Mouse (Mus musculus): ENCODE results near the gene Gm44596. TPM values are rescaled to one million over a fixed set of nuclear protein-coding genes. Genes with fewer than 3 reads are reported as not detected.

Gene Gm44596
- total RNA-seq, 2 experiments from 2014 or later: not detected

DNA sequence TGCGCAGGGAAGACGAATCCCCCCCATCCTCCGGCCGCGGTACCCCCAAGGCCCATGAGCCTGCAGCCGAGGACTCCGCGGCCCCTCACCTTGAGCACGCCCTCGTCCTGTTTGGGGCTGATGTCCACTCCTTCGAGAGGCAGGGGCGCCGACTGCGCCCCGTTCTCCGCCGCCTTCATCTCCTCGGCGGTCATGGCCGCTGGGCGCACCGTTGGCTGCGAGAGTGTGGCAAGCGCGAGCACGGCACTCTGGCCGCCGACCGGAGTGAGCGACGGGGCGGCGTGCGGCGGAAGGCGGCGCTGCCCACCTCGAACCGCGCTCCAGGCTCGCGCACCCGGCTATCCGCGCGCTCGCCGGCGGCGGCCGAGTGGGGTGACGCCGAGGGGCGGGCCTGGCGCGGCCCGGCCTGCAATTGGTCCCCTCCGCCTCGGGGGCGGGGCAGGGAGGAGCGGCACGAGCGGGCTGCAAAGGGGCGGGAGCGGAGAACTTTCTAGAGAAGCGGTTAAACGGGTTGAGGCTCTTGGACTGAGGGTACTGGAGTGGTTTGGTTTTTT lies 63.1 kb downstream of the Gm44596 start, which contains the start of gene Fkbp4:
Gene Fkbp4 (minus strand): TSS at position 361 of the 554 bp plus-strand sequence.
- DNase-seq: peak; percentile 97
- TF ChIP-seq CTCF (IDR thresholded peaks at IDR 0.05): peak; percentile 31
- intact Hi-C loops (cut with DNase I): no loop called here
- H3K4me3 ChIP-seq: peak within 1 kb of the TSS; percentile 85
- peak within 1 kb of the TSS; percentile 91 for H3K27ac ChIP-seq

DNA sequence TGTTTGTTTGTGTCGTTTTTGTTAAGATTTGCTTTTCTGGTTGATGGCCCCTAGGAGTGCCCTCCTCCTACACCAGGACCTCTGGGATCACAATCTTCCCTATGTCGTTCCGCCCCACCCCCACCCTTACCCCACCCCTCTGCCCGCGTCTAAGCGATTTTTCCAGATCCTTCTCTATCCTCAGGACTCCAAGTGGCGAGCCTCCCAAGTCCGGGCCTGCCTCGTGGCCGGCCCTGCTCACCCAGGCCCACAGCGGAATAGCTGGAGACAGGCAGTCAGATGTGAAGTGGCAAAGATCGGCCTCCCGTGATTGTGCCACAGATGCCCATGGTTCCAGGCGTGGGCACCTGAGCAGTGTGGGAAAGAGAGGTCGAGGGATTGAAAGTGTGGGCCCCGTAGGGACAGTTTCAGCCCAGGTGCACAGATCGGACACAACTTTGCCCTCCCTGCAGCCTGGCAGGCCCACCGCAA lies 63.6 kb downstream of the Gm44596 start:
- Histone ChIP-seq H3K4me3 (peak overlapping the region; percentile 85), H3K27ac (peak overlapping the region; percentile 91)
- DNase-seq: peak; percentile 47
- intact Hi-C loops (cut with DNase I): no loop called here
- no peak for TF ChIP-seq CTCF (IDR thresholded peaks at IDR 0.05)

DNA sequence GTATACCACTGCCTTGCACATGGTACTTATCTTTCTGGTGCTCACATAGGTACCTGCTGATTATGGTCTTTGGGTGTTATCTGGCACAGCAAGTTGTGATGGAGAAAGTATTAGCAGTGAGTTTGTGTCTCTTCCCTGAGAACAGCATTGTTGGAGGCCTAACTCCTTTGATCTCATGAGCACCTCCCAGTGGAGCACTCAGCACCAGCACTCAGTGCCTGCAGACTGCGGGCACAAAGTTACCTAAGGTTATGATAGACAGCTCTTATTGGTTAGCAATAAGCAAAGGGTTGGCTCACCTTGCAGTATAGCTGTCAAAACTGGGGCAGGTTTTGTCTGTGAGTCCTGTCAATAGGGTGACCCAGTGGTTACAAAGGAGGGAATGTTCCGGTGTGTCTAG lies 64.9 kb downstream of the Gm44596 start:
- Histone ChIP-seq H3K27ac (no peak overlapping the region), H3K4me3 (no peak overlapping the region)
- DNase-seq: no peak
- no peak for TF ChIP-seq CTCF (IDR thresholded peaks at IDR 0.05)
- intact Hi-C loops (cut with DNase I): no loop called here

DNA sequence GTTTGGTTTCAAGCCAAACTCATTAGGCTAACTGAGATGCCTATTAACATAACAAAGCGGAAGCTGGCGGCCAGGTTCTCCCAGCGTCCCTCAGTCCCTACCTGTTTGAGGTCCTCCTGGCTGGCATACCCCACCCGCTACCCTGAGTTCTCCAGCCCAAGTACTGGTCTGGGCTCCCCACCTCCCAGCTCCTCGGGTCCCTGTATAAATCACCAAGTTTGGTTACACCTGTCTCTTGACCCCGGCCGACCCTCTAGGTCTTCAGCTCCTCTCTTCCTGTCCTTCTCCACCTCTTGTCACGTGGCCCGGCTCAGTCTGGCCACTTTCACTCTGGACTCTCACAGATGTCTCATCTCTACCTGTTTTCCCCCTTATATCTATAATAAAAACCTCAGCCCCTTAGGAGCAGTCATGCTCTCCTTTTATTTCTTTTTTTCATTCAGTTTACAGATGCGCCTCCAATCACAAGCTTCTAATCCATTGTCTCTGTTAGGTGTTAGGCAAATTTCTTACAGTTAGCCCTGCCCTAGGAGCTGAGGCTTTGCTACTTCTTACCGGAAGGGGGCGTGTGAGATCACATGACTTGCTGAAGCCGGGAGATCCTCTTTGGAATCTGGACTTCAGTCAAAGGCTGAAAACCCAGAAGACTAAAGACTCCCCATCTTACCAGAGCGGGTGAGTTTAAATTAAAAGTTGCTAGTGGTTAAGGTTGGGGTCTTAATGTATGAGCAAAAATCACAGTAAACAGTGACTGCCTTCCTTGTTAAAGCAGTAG lies 70.6 kb downstream of the Gm44596 start:
- Histone ChIP-seq H3K4me3 (peak overlapping the region; percentile 46), H3K27ac (no peak overlapping the region)
- DNase-seq: peak; percentile 61
- peak; percentile 82 for TF ChIP-seq CTCF (IDR thresholded peaks at IDR 0.05)
- intact Hi-C loops (cut with DNase I): loop anchor here (1.0 kb wide), 1 partner anchor 33 kb away; no protein-coding TSS in a partner anchor

DNA sequence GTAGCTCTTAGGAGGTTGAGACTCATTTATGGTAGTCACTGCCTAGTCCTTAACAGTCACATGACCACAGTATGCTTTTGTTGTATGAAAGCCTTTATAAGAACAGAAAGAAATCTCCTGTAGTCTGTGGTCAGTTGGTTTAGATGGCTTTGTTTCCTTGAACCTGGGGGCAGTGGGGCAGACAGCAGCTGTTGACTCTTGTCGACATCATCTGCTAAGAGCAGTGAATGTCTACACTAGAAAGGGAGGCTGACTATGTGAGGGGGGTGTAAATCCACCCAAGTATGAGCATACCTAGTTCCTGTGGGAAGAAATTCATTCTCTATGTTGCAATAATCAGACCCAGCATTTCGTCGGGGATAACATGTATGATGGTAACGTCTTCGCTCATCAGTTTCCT lies 71.8 kb downstream of the Gm44596 start:
- Histone ChIP-seq H3K4me3 (no peak overlapping the region), H3K27ac (no peak overlapping the region)
- no peak for DNase-seq
- TF ChIP-seq CTCF (IDR thresholded peaks at IDR 0.05): no peak
- intact Hi-C loops (cut with DNase I): no loop called here

DNA sequence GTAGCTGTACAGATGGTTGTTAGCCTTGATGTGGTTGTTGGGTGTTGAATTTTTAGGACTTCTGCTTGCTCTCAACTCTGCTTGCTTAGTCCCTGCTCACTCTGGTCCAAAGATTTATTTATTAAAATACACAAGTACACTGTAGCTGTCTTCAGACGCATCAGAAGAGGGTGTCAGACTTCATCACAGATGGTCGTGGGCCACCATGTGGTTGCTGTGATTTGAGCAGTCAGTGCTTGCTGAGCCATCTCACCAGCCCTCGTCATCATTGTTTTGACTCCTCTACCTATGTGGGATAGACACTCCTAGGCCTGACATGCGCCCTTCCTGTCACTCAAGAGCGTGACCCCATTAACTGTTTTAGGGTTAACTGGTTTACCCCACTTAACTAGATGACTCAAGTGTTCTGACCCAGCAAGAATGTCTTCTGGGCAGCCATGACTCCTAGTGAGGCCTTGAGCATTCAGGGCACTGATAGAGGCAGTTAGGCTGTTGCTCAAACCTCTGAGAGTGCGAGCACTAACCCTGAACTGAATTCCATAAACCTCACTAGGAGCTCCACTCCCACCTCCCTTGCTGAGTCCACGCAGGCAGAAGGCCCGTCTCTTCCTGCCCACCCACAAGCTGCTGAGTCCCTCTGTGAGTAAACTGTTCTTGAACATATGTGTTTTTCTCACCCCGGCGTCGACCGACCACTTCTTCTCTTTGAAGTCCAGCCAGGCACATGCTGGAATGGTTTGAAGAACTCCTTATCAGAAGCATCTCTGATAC lies 80.7 kb downstream of the Gm44596 start:
- Histone ChIP-seq H3K4me3 (no peak overlapping the region), H3K27ac (no peak overlapping the region)
- DNase-seq: no peak
- intact Hi-C loops (cut with DNase I): no loop called here
- no peak for TF ChIP-seq CTCF (IDR thresholded peaks at IDR 0.05)

Other genes with a start within 250 kb of the Gm44596 start
- 10 to 100 TPM; 21.8 to 41.9 TPM for gene Tspan9, start 231.9 kb upstream of the Gm44596 start, total RNA-seq (2021)
- 1 to 10 TPM; 7.6 to 8.1 TPM for gene Tead4, start 74.7 kb upstream of the Gm44596 start, total RNA-seq (2021)
- 1 to 10 TPM; 5.9 to 6.6 TPM for gene Tulp3, start 19.7 kb upstream of the Gm44596 start, total RNA-seq (2021)
- 1 to 10 TPM; 5.0 to 6.0 TPM for gene Rhno1, start 12.6 kb upstream of the Gm44596 start, total RNA-seq (2021)
- gene Foxm1, start 12.5 kb upstream of the Gm44596 start, total RNA-seq (2021): under 1 TPM; 0.10 to 0.22 TPM
- not detected for gene Tex52, start within 50 bp of the Gm44596 start, total RNA-seq (2021)
- 1 to 10 TPM; 1.5 to 1.7 TPM for gene Nrip2, start 23.8 kb downstream of the Gm44596 start, total RNA-seq (2021)
- gene Itfg2, start 49.4 kb downstream of the Gm44596 start, total RNA-seq (2021): 10 to 100 TPM; 15.3 to 16.3 TPM
- 100 to 1,000 TPM; 105 to 165 TPM for gene Fkbp4, start 63.2 kb downstream of the Gm44596 start, total RNA-seq (2021)
- not detected for gene Pzp, start 151.2 kb downstream of the Gm44596 start, total RNA-seq (2021)
- not detected for gene A2ml1, start 206.1 kb downstream of the Gm44596 start, total RNA-seq (2021)
- not detected for gene Klrb1a, start 248.0 kb downstream of the Gm44596 start, total RNA-seq (2021)